Mouse (Mus musculus) kidney, embryonic 15.5 days (tissue): ENCODE measurements around the gene Hoxb8. TPM values are rescaled to one million over a fixed set of nuclear protein-coding genes. Genes with fewer than 3 reads are reported as not detected.

ENCODE experiments used
- ATAC-seq: fragments of 200-750 bp; cut with Nextera tagmentation; replicated peaks from 2 replicates; pipeline ENCODE4 v1.8.0; 2017; ENCODE audit warnings: moderate TSS enrichment; ENCODE audit not compliant: low FRiP score
- H3K27ac ChIP-seq: fragments of 300-500 bp; sonication (generic); 2 replicates; pipeline ENCODE4 v1.5.1; 2015; ENCODE audit warnings: mild to moderate bottlenecking, inconsistent platforms
- H3K27me3 ChIP-seq: fragments of 300-500 bp; sonication (generic); 2 replicates; pipeline ENCODE4 v1.6.1; 2015; ENCODE audit warnings: inconsistent platforms
- H3K36me3 ChIP-seq: fragments of 300-500 bp; sonication (generic); 2 replicates; pipeline ENCODE4 v1.6.1; 2015; ENCODE audit warnings: inconsistent platforms
- H3K4me1 ChIP-seq: fragments of 300-500 bp; sonication (generic); 2 replicates; pipeline ENCODE4 v1.6.1; 2015; ENCODE audit warnings: inconsistent platforms
- H3K4me2 ChIP-seq: fragments of 300-500 bp; sonication (generic); 2 replicates; pipeline ENCODE4 v1.6.1; 2015; ENCODE audit warnings: moderate library complexity, mild to moderate bottlenecking, inconsistent platforms
- H3K4me3 ChIP-seq: fragments of 300-500 bp; sonication (generic); replicated peaks from 2 replicates; pipeline ENCODE4 v1.5.1; 2015; ENCODE audit warnings: mild to moderate bottlenecking, inconsistent platforms
- H3K9ac ChIP-seq: fragments of 300-500 bp; sonication (generic); 2 replicates; pipeline ENCODE4 v1.6.1; 2015; ENCODE audit warnings: mild to moderate bottlenecking, inconsistent platforms
- H3K9me3 ChIP-seq: fragments of 300-500 bp; sonication (generic); replicated peaks from 2 replicates; pipeline ENCODE4 v1.6.1; 2016; ENCODE audit warnings: inconsistent platforms
- WGBS: fragments of 180-500 bp; shearing (Covaris S2); methylation state at CpG from one replicate; pipeline ENCODE4 v1.1.7; 2015; ENCODE audit warnings: mixed read lengths; 5-methylcytosine and 5-hydroxymethylcytosine counted together
- polyA plus RNA-seq: library from polyadenylated mRNA; unstranded; fragments of >200 nt; fragmentation: Nextera tagmentation; extraction: Ambion mirVana; gene quantifications from 2 replicates; pipeline ENCODE4 v1.2.1, GENCODE M21; 2015

Hoxb8 gene
- polyA plus RNA-seq, 1 experiment from 2014 or later: 9.8 TPM

GRCm38 (mm10) chr11:96324965-96325364 is 43.3 kb downstream of the Hoxb8 start:
- Histone ChIP-seq H3K36me3 (peaks cover 17% of the 10 kb centered on the region), H3K27me3 (no peaks in the 10 kb centered on the region), H3K4me2 (peak overlapping the region; percentile 90), H3K4me1 (peaks cover 98% of the 10 kb centered on the region), H3K4me3 (peak overlapping the region; percentile 80), H3K27ac (peak overlapping the region; percentile 100), H3K9me3 (no peaks in the 10 kb centered on the region), H3K9ac (peak overlapping the region; percentile 55)
- ATAC-seq: no peak
- whole genome bisulfite sequencing: 20% methylated on average over 8 of the region's 8 CpGs

- H3K9me3 ChIP-seq: no peaks in the 10 kb centered on the region
- peak overlapping the region; percentile 100 for H3K27ac ChIP-seq
- H3K4me2 ChIP-seq: peak overlapping the region; percentile 90
- H3K4me1 ChIP-seq: peaks cover 99% of the 10 kb centered on the region
- H3K9ac ChIP-seq: peak overlapping the region; percentile 55
- WGBS: 14% methylated on average over 22 of the region's 22 CpGs
- ATAC-seq: 0 out of 2 replicates have a peak, but pooled peaks have one; percentile 29
- H3K4me3 ChIP-seq: peak overlapping the region; percentile 80
- H3K27me3 ChIP-seq: no peaks in the 10 kb centered on the region
- H3K36me3 ChIP-seq: peaks cover 22% of the 10 kb centered on the region
Measured at GRCm38 (mm10) chr11:96325747-96326212, 44.1 kb downstream of the Hoxb8 start.

DNA sequence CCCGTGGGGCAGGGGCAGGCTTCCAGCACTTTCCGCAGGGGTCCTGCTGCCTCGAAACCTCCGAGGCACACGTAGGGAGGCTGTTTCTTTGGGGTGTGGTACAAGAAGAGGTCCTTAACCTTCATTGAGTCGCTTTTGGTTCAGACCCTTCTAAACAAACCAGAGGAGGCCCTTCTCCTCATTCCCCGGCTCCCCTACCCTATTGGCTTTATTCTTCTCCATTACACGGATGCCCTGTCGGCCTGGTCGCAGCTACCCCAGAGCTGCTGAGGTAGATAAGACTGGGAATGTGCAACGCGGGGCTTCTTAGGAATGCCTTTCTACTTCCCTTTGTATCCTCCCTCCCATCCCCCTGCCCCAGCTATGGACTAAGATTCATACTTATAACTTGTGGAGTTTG is 45.0 kb downstream of the Hoxb8 start:
- no peak for ATAC-seq
- H3K4me3 ChIP-seq: peak overlapping the region; percentile 80
- no peaks in the 10 kb centered on the region for H3K27me3 ChIP-seq
- peaks cover 99% of the 10 kb centered on the region for H3K4me1 ChIP-seq
- H3K27ac ChIP-seq: peak overlapping the region; percentile 100
- WGBS: 26% methylated on average over 12 of the region's 12 CpGs
- H3K9me3 ChIP-seq: no peaks in the 10 kb centered on the region
- peak overlapping the region; percentile 55 for H3K9ac ChIP-seq
- H3K4me2 ChIP-seq: peak overlapping the region; percentile 90
- peaks cover 23% of the 10 kb centered on the region for H3K36me3 ChIP-seq

- WGBS: 32% methylated on average over 7 of the region's 7 CpGs
- H3K9ac ChIP-seq: peak overlapping the region; percentile 55
- H3K9me3 ChIP-seq: no peaks in the 10 kb centered on the region
- H3K4me3 ChIP-seq: peak overlapping the region; percentile 80
- H3K4me1 ChIP-seq: peaks cover 99% of the 10 kb centered on the region
- peak overlapping the region; percentile 100 for H3K27ac ChIP-seq
- H3K27me3 ChIP-seq: no peaks in the 10 kb centered on the region
- no peak for ATAC-seq
- H3K4me2 ChIP-seq: peak overlapping the region; percentile 90
- peaks cover 23% of the 10 kb centered on the region for H3K36me3 ChIP-seq
Measured at GRCm38 (mm10) chr11:96327122-96327521, 45.4 kb downstream of the Hoxb8 start.

- 30% methylated on average over 5 of the region's 5 CpGs for WGBS
- Histone ChIP-seq H3K27me3 (no peaks in the 10 kb centered on the region), H3K36me3 (peaks cover 23% of the 10 kb centered on the region), H3K4me3 (peak overlapping the region; percentile 80), H3K27ac (peak overlapping the region; percentile 100), H3K9ac (peak overlapping the region; percentile 55), H3K4me1 (peaks cover 99% of the 10 kb centered on the region), H3K9me3 (no peaks in the 10 kb centered on the region), H3K4me2 (peak overlapping the region; percentile 90)
- no peak for ATAC-seq
Measured at GRCm38 (mm10) chr11:96327750-96328149, 46.0 kb downstream of the Hoxb8 start.

DNA sequence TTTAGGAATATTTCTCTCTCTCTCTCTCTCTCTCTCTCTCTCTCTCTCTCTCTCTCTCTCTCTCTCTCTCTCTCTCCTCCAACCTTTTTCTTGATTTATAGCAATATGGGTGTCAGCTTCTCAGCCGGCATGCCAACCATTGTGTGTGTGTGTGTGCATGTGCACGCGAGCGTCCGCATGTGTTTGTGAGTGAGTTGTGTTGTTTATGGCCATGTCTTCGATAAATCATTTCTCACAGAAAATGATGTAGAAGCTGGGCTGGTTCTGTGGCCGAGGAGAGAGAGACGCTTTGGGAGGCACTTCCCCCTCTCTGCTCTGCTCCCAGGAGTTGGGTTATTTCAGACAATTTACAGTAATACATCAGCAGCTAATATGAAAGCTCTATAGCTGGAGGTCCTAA is 46.9 kb downstream of the Hoxb8 start:
- no peaks in the 10 kb centered on the region for H3K27me3 ChIP-seq
- H3K9ac ChIP-seq: peak overlapping the region; percentile 55; the same call in 1 of the 2 replicates
- H3K4me2 ChIP-seq: peak overlapping the region; percentile 90
- ATAC-seq: no peak
- H3K27ac ChIP-seq: peak overlapping the region; percentile 100
- 9% methylated on average over 8 of the region's 8 CpGs for WGBS
- no peaks in the 10 kb centered on the region for H3K9me3 ChIP-seq
- H3K36me3 ChIP-seq: peaks cover 26% of the 10 kb centered on the region
- peaks cover 99% of the 10 kb centered on the region for H3K4me1 ChIP-seq
- H3K4me3 ChIP-seq: peak overlapping the region; percentile 80

DNA sequence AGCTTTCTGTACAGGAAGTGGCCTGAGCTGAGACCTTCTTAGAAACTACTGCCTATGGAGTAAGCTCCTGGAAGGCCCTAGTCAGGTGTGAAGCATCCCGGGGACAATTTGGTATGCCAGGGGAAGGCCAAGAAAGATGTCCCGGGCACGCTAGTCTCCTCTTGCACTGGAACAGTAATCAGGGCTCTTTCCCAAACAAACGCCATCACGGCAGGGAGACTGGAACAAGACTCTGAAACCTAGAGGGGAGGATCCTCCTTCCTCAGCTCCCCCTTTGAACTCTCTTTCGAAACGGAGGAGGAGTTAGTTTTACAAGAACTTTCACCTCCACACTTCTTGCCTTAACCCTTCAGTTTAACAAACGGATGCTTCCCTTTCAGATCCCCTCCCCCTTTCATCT is 50.4 kb downstream of the Hoxb8 start:
- 6% methylated on average over 8 of the region's 8 CpGs for WGBS
- Histone ChIP-seq H3K4me3 (peak overlapping the region; percentile 41), H3K27ac (peak overlapping the region; percentile 100), H3K27me3 (no peaks in the 10 kb centered on the region), H3K4me1 (peaks cover 100% of the 10 kb centered on the region), H3K9ac (peak overlapping the region; percentile 55), H3K4me2 (peak overlapping the region; percentile 90), H3K36me3 (peaks cover 27% of the 10 kb centered on the region), H3K9me3 (no peaks in the 10 kb centered on the region)
- ATAC-seq: no peak; the same call in 1 of the 2 replicates

GRCm38 (mm10) chr11:96332618-96333032 is 50.9 kb downstream of the Hoxb8 start:
- Histone ChIP-seq H3K4me1 (peaks cover 100% of the 10 kb centered on the region), H3K27ac (peak overlapping the region; percentile 100), H3K4me2 (peak overlapping the region; percentile 90), H3K9ac (peak overlapping the region; percentile 55), H3K27me3 (no peaks in the 10 kb centered on the region), H3K4me3 (peak overlapping the region; percentile 41), H3K36me3 (peaks cover 31% of the 10 kb centered on the region), H3K9me3 (no peaks in the 10 kb centered on the region)
- ATAC-seq: no peak; the same call in 1 of the 2 replicates
- WGBS: 10% methylated on average over 34 of the region's 35 CpGs

GRCm38 (mm10) chr11:96333241-96334001 is 51.7 kb downstream of the Hoxb8 start:
- Histone ChIP-seq H3K4me3 (peak overlapping the region; percentile 41), H3K9ac (peak overlapping the region; percentile 55), H3K27me3 (no peaks in the 10 kb centered on the region), H3K9me3 (no peaks in the 10 kb centered on the region), H3K4me2 (peak overlapping the region; percentile 90), H3K4me1 (peaks cover 100% of the 10 kb centered on the region), H3K36me3 (peaks cover 39% of the 10 kb centered on the region), H3K27ac (peak overlapping the region; percentile 100)
- ATAC-seq: peak; percentile 70
- 11% methylated on average over 17 of the region's 17 CpGs for WGBS

- H3K36me3 ChIP-seq: peaks cover 41% of the 10 kb centered on the region
- peak overlapping the region; percentile 55 for H3K9ac ChIP-seq
- peak overlapping the region; percentile 41 for H3K4me3 ChIP-seq
- H3K9me3 ChIP-seq: no peaks in the 10 kb centered on the region
- no peak for ATAC-seq
- H3K4me1 ChIP-seq: peaks cover 100% of the 10 kb centered on the region
- peak overlapping the region; percentile 90 for H3K4me2 ChIP-seq
- 10% methylated on average over 2 of the region's 2 CpGs for WGBS
- H3K27ac ChIP-seq: peak overlapping the region; percentile 100
- H3K27me3 ChIP-seq: no peaks in the 10 kb centered on the region
Measured at GRCm38 (mm10) chr11:96334002-96334364, 52.3 kb downstream of the Hoxb8 start.
